Mouse (Mus musculus) lung, adult 2 months (tissue): ENCODE results near the gene Ttn.

Experiments used
- CTCF ChIP-seq: fragments of 200-500 bp; IDR thresholded peaks from 2 replicates; pipeline ENCODE4 v1.5.1; 2011; ENCODE audit warnings: mild to moderate bottlenecking, low read length, control low read depth; ENCODE audit not compliant: insufficient read depth
- POLR2A ChIP-seq: fragments of 200-500 bp; IDR thresholded peaks from 2 replicates; pipeline ENCODE4 v1.6.1; 2011; ENCODE audit warnings: low read depth, mild to moderate bottlenecking, control low read depth, low read length, borderline replicate concordance; ENCODE audit errors: extremely low read depth

DNA sequence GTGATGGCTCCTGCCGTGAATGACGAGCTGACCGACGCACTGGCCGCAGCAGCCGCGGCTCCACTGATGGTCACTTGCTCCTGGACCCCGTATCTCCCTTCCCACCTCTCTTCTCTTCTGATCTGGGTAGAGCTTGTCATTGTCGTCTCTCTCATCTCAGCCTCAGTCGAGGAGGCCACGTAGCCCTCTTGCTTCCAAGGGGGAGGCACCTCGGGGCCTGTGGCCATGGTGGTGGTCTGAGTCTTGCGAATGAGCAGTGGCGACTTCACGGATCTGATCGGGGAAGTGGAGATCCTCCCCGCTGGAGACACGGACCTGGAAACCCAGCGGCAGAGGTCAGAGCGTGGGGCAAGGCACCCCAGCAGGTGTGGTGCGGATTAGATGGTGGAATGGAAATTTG is 12.7 kb downstream of the Ttn start:
- TF ChIP-seq CTCF = no peak
- TF ChIP-seq POLR2A = no peak
